Mouse (Mus musculus): ENCODE results near the gene Ppp1r18. TPM values are rescaled to one million over a fixed set of nuclear protein-coding genes. Genes with fewer than 3 reads are reported as not detected.

Ppp1r18 gene
- polyA plus RNA-seq, 1 experiment from 2014 or later = 21.2 TPM

DNA sequence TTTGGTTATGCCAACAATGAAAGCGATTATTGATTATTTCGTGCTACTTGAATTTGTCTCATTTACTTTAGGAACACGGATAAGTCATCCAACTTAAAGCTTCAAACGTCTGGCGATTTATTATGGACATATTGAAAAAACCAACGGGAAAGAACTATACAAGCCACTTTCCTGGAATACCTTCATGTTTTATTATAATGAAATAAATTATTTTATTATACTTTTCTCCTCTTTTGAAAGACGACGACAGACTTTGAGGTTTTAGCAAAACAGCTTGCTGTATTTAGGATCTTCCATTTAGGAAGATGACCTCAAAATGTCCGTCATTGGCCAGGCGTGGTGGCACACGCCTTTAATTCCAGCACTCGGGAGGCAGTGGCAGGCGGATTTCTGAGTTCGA is 24.8 kb upstream of the Ppp1r18 start:
- WGBS = 56% methylated on average over 14 of the region's 14 CpGs
- Histone ChIP-seq H3K27ac (ENCODE audit: low read depth, low read length) (0 out of 2 replicates have a peak overlapping the region, but pooled peaks have one; percentile 44), H3K27me3 (replicated peaks; ENCODE audit: control insufficient read depth, insufficient read depth, low read length) (no peaks in the 10 kb centered on the region), H3K4me3 (ENCODE audit: low read depth, low read length) (peak overlapping the region; percentile 54), H3K9me3 (replicated peaks; ENCODE audit: control insufficient read depth, low read length) (no peaks in the 10 kb centered on the region), H3K4me1 (ENCODE audit: control insufficient read depth, insufficient read depth, low read length) (peaks cover 13% of the 10 kb centered on the region), H3K9ac (ENCODE audit: low read length) (no peak overlapping the region; the same call in 1 of the 2 replicates), H3K36me3 (ENCODE audit: control insufficient read depth, insufficient read depth, low read length) (peaks cover 26% of the 10 kb centered on the region), H3K4me2 (ENCODE audit: low read length) (peak overlapping the region; percentile 43)
- DNase-seq (ENCODE audit: low spot score) = no peak
- no peak for ATAC-seq

- ATAC-seq (peak; percentile 87), DNase-seq (ENCODE audit: low spot score) (peak; percentile 100)
- Histone ChIP-seq H3K9ac (ENCODE audit: low read length) (peak within 1 kb of the TSS; percentile 68), H3K27ac (ENCODE audit: low read depth, low read length) (peak within 1 kb of the TSS; percentile 56; the same call in 1 of the 2 replicates), H3K9me3 (replicated peaks; ENCODE audit: control insufficient read depth, low read length) (no peaks in the 10 kb centered on the region), H3K36me3 (ENCODE audit: control insufficient read depth, insufficient read depth, low read length) (peaks cover 26% of the 10 kb centered on the region), H3K4me2 (ENCODE audit: low read length) (peak within 1 kb of the TSS; percentile 61), H3K4me3 (ENCODE audit: low read depth, low read length) (peak within 1 kb of the TSS; percentile 54), H3K4me1 (ENCODE audit: control insufficient read depth, insufficient read depth, low read length) (peaks cover 7% of the 10 kb centered on the region), H3K27me3 (replicated peaks; ENCODE audit: control insufficient read depth, insufficient read depth, low read length) (no peaks in the 10 kb centered on the region)
- WGBS = under 1% methylated on average over 59 of the region's 59 CpGs
Observed at GRCm38 (mm10) chr17:35841076-35841950, 24.1 kb upstream of the Ppp1r18 start, which contains the start of gene Mdc1. TSS of gene Mdc1 (plus strand) at chr17:35841515.

DNA sequence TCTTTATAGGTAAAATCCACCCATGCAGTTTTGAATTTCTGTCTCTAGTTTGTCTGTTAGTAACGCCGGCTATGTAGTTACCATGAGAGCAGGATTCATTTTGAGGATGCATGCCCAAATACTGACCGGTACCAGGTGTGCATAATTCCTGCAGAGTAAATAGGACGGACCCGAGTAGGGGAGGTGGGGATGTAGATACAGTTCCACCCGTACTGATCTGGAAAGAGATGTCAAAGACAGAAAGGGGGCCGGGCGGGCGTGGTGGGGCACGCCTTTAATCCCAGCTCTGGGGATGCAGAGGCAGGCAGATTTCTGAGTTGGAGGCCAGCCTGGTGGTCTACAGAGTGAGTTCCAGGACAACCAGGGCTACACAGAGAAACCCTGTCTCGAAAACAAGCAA is 23.4 kb upstream of the Ppp1r18 start:
- peak overlapping the region; percentile 56; the same call in 1 of the 2 replicates for H3K27ac ChIP-seq (ENCODE audit: low read depth, low read length)

GRCm38 (mm10) chr17:35843514-35843913 is 21.9 kb upstream of the Ppp1r18 start:
- 94% methylated on average over 3 of the region's 3 CpGs for WGBS
- Histone ChIP-seq H3K4me2 (ENCODE audit: low read length) (no peak overlapping the region), H3K4me3 (ENCODE audit: low read depth, low read length) (no peak overlapping the region), H3K27ac (ENCODE audit: low read depth, low read length) (no peak overlapping the region), H3K9ac (ENCODE audit: low read length) (no peak overlapping the region), H3K27me3 (replicated peaks; ENCODE audit: control insufficient read depth, insufficient read depth, low read length) (no peaks in the 10 kb centered on the region), H3K4me1 (ENCODE audit: control insufficient read depth, insufficient read depth, low read length) (peaks cover 7% of the 10 kb centered on the region), H3K9me3 (replicated peaks; ENCODE audit: control insufficient read depth, low read length) (no peaks in the 10 kb centered on the region), H3K36me3 (ENCODE audit: control insufficient read depth, insufficient read depth, low read length) (peaks cover 43% of the 10 kb centered on the region)
- ATAC-seq (no peak), DNase-seq (ENCODE audit: low spot score) (no peak)

More for the DNA sequence above, 23.4 kb upstream of the Ppp1r18 start:
- DNase-seq (ENCODE audit: low spot score) (no peak), ATAC-seq (no peak)
- Histone ChIP-seq H3K9me3 (replicated peaks; ENCODE audit: control insufficient read depth, low read length) (no peaks in the 10 kb centered on the region), H3K9ac (ENCODE audit: low read length) (peak overlapping the region; percentile 68), H3K4me3 (ENCODE audit: low read depth, low read length) (peak overlapping the region; percentile 54), H3K27me3 (replicated peaks; ENCODE audit: control insufficient read depth, insufficient read depth, low read length) (no peaks in the 10 kb centered on the region), H3K4me1 (ENCODE audit: control insufficient read depth, insufficient read depth, low read length) (peaks cover 7% of the 10 kb centered on the region), H3K36me3 (ENCODE audit: control insufficient read depth, insufficient read depth, low read length) (peaks cover 28% of the 10 kb centered on the region), H3K4me2 (ENCODE audit: low read length) (peak overlapping the region; percentile 61)
- WGBS = 17% methylated on average over 11 of the region's 11 CpGs

DNA sequence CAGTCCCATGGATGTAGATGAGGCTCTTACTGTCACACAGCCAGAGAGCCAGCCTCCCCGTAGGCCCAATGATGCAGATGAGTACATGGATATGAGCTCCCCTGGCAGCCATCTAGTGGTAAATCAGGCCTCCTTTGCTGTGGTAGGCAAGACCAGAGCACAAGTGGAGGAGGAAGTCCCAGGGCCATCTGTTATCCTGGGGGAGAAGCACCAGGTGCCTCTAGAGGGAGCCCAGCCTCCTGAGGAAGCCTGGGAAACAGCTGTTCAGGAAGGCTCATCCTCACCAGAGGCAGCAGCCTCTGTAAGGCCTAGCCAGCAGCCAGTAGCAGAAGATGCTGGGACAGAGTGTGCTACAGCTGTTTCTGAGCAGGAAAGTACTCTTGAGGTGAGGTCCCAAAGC is 17.3 kb upstream of the Ppp1r18 start:
- ATAC-seq (no peak), DNase-seq (ENCODE audit: low spot score) (no peak)
- no peaks in the 10 kb centered on the region for H3K9me3 ChIP-seq (replicated peaks; ENCODE audit: control insufficient read depth, low read length)
- H3K36me3 ChIP-seq (ENCODE audit: control insufficient read depth, insufficient read depth, low read length) = peaks cover 86% of the 10 kb centered on the region
- H3K27me3 ChIP-seq (replicated peaks; ENCODE audit: control insufficient read depth, insufficient read depth, low read length) = no peaks in the 10 kb centered on the region
- H3K27ac ChIP-seq (ENCODE audit: low read depth, low read length) = no peak overlapping the region
- H3K4me1 ChIP-seq (ENCODE audit: control insufficient read depth, insufficient read depth, low read length) = no peaks in the 10 kb centered on the region
- no peak overlapping the region for H3K4me2 ChIP-seq (ENCODE audit: low read length)
- no peak overlapping the region for H3K4me3 ChIP-seq (ENCODE audit: low read depth, low read length)
- 71% methylated on average over 1 of the region's 1 CpGs for WGBS
- no peak overlapping the region for H3K9ac ChIP-seq (ENCODE audit: low read length)

GRCm38 (mm10) chr17:35850974-35851373 is 14.4 kb upstream of the Ppp1r18 start:
- H3K27ac ChIP-seq (ENCODE audit: low read depth, low read length) = no peak overlapping the region
- WGBS = 81% methylated on average over 3 of the region's 3 CpGs
- H3K4me1 ChIP-seq (ENCODE audit: control insufficient read depth, insufficient read depth, low read length) = no peaks in the 10 kb centered on the region
- H3K9ac ChIP-seq (ENCODE audit: low read length) = no peak overlapping the region
- DNase-seq (ENCODE audit: low spot score) = no peak
- H3K9me3 ChIP-seq (replicated peaks; ENCODE audit: control insufficient read depth, low read length) = no peaks in the 10 kb centered on the region
- H3K4me2 ChIP-seq (ENCODE audit: low read length) = no peak overlapping the region
- no peaks in the 10 kb centered on the region for H3K27me3 ChIP-seq (replicated peaks; ENCODE audit: control insufficient read depth, insufficient read depth, low read length)
- peaks cover 91% of the 10 kb centered on the region for H3K36me3 ChIP-seq (ENCODE audit: control insufficient read depth, insufficient read depth, low read length)
- H3K4me3 ChIP-seq (ENCODE audit: low read depth, low read length) = no peak overlapping the region
- ATAC-seq = no peak

DNA sequence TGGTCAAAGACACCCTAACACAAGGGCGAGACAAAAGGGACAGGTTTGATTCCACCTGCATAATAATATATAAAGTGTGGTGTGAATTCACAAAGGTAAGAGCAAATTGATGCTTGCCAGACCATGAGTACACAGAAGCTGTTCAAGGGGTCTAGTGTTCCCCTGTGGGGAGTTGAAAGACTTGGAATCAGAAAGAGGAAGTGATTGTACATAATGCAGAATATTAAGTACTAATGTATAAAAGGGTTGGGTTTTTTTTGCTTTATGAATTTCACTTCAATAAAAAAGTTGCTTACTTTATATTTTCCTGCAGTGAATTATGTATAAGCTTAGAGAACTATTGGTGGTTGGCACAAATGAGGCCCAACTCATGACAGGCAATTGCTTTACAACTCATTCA is 6.0 kb upstream of the Ppp1r18 start:
- no peak overlapping the region for H3K9ac ChIP-seq (ENCODE audit: low read length)
- H3K4me3 ChIP-seq (ENCODE audit: low read depth, low read length) = no peak overlapping the region
- no peaks in the 10 kb centered on the region for H3K27me3 ChIP-seq (replicated peaks; ENCODE audit: control insufficient read depth, insufficient read depth, low read length)
- ATAC-seq = no peak
- H3K9me3 ChIP-seq (replicated peaks; ENCODE audit: control insufficient read depth, low read length) = no peaks in the 10 kb centered on the region
- H3K4me1 ChIP-seq (ENCODE audit: control insufficient read depth, insufficient read depth, low read length) = peaks cover 3% of the 10 kb centered on the region; the same call in 1 of the 2 replicates
- no peak overlapping the region for H3K27ac ChIP-seq (ENCODE audit: low read depth, low read length)
- WGBS = 90% methylated on average over 1 of the region's 1 CpGs
- H3K4me2 ChIP-seq (ENCODE audit: low read length) = no peak overlapping the region
- no peak for DNase-seq (ENCODE audit: low spot score)
- peaks cover 39% of the 10 kb centered on the region for H3K36me3 ChIP-seq (ENCODE audit: control insufficient read depth, insufficient read depth, low read length)

DNA sequence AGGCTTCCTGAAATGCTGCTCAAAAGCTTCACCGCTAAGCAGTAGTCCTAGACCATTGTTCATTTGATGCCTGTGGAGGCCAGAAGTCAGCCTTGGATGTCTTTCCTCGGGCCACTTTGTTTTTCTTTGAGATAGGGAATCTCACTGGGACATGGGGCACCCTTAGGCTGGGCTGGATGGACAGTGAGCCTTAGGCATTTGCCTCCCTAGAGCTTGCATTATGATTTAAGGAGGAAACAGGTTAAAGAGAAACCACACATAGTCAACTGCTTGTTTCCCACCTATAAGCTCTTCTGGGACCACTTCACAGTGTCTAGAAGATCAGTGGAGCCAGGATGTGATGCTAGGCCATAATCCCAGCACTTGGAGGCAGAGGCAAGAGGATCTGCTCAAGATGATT is 5.6 kb upstream of the Ppp1r18 start:
- DNase-seq (ENCODE audit: low spot score) (no peak), ATAC-seq (no peak)
- H3K4me1 ChIP-seq (ENCODE audit: control insufficient read depth, insufficient read depth, low read length) = peaks cover 3% of the 10 kb centered on the region; the same call in 1 of the 2 replicates
- no peak overlapping the region; the same call in 1 of the 2 replicates for H3K4me2 ChIP-seq (ENCODE audit: low read length)
- peaks cover 35% of the 10 kb centered on the region for H3K36me3 ChIP-seq (ENCODE audit: control insufficient read depth, insufficient read depth, low read length)
- H3K4me3 ChIP-seq (ENCODE audit: low read depth, low read length) = no peak overlapping the region
- H3K9ac ChIP-seq (ENCODE audit: low read length) = no peak overlapping the region
- H3K27ac ChIP-seq (ENCODE audit: low read depth, low read length) = no peak overlapping the region
- no peaks in the 10 kb centered on the region for H3K9me3 ChIP-seq (replicated peaks; ENCODE audit: control insufficient read depth, low read length)
- no peaks in the 10 kb centered on the region for H3K27me3 ChIP-seq (replicated peaks; ENCODE audit: control insufficient read depth, insufficient read depth, low read length)
- 78% methylated on average over 2 of the region's 2 CpGs for WGBS

DNA sequence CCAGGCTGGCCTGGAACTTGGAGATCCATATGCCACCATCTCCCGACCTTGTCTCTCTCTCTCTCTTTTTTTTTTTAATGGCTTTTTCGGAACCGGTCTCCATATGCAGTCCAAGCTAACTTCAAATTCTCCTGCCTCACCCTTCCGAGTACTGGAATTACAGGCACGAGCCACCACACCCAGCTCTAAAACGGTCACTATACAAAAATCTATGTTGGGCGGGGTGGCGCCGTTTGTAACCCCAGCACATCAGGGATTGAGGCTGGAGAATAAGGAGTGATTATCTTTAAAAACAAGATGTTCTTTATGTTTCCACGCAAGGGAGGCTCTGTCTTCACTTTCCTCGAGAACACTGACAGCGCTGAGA is 4.6 kb upstream of the Ppp1r18 start:
- H3K9me3 ChIP-seq (replicated peaks; ENCODE audit: control insufficient read depth, low read length) = no peaks in the 10 kb centered on the region
- H3K27ac ChIP-seq (ENCODE audit: low read depth, low read length) = peak overlapping the region; percentile 95; the same call in 1 of the 2 replicates
- peak overlapping the region; percentile 57 for H3K4me2 ChIP-seq (ENCODE audit: low read length)
- no peaks in the 10 kb centered on the region for H3K27me3 ChIP-seq (replicated peaks; ENCODE audit: control insufficient read depth, insufficient read depth, low read length)
- H3K4me3 ChIP-seq (ENCODE audit: low read depth, low read length) = peak overlapping the region; percentile 71
- WGBS = 7% methylated on average over 12 of the region's 12 CpGs
- peaks cover 31% of the 10 kb centered on the region for H3K36me3 ChIP-seq (ENCODE audit: control insufficient read depth, insufficient read depth, low read length)
- peaks cover 3% of the 10 kb centered on the region; the same call in 1 of the 2 replicates for H3K4me1 ChIP-seq (ENCODE audit: control insufficient read depth, insufficient read depth, low read length)
- ATAC-seq (no peak; the same call in 1 of the 2 replicates), DNase-seq (ENCODE audit: low spot score) (no peak)
- peak overlapping the region; percentile 77 for H3K9ac ChIP-seq (ENCODE audit: low read length)

All from forebrain, embryonic 14.5 days (tissue).